Mouse (Mus musculus): ENCODE measurements around the gene Vamp2.

- TF ChIP-seq MAX (IDR thresholded peaks at IDR 0.05; ENCODE audit: low read depth) (no peak), MYOG (IDR thresholded peaks at IDR 0.05; ENCODE audit: control insufficient read depth in 1 of 3, insufficient read depth in 1 of 3, insufficient read length in 2 of 3, low read depth in 2 of 3) (no peak), CEBPB (IDR thresholded peaks at IDR 0.05; ENCODE audit: insufficient read depth, poor library complexity, severe bottlenecking) (no peak)
Measured at GRCm38 (mm10) chr11:69114018-69114417, 25.7 kb downstream of the Vamp2 start.
